Mouse (Mus musculus): ENCODE results near the gene Zfp637. TPM values are rescaled to one million over a fixed set of nuclear protein-coding genes. Genes with fewer than 3 reads are reported as not detected.
"Not testable (repeated sequence)": the region's sequence is repeated elsewhere in the genome, so short reads cannot be mapped to it uniquely, and the experiment has no call there.

Zfp637 gene
- total and polyA plus RNA-seq, 2 experiments from 2014 or later = 52.9 to 67.6 TPM

- Histone ChIP-seq H3K27ac (ENCODE audit: low read depth) (no peak overlapping the region), H3K27me3 (ENCODE audit: control insufficient read depth, insufficient read depth, low read length) (no peaks in the 10 kb centered on the region), H3K4me2 (ENCODE audit: low read depth, low read length) (peak overlapping the region; percentile 88), H3K36me3 (replicated peaks; ENCODE audit: control insufficient read depth, insufficient read depth, low read length) (no peaks in the 10 kb centered on the region), H3K9ac (replicated peaks; ENCODE audit: low read depth, low read length) (peak overlapping the region; percentile 3; the same call in 1 of the 2 replicates), H3K4me1 (ENCODE audit: control insufficient read depth, insufficient read depth) (peaks cover 6% of the 10 kb centered on the region; the same call in 1 of the 2 replicates), H3K9me3 (replicated peaks; ENCODE audit: control insufficient read depth, low read length) (no peaks in the 10 kb centered on the region), H3K4me3 (ENCODE audit: low read depth, low read length) (peak overlapping the region; percentile 52)
- DNase-seq (ENCODE audit: low spot score) = peak; percentile 20
- TF ChIP-seq CTCF (IDR thresholded peaks at IDR 0.05; ENCODE audit: low read depth) = no peak
- TF ChIP-seq EP300 (IDR thresholded peaks at IDR 0.05; ENCODE audit: low read depth) = no peak
- 2% methylated on average over 26 of the region's 26 CpGs for WGBS
- peak; percentile 51; the same call in 1 of the 2 replicates for ATAC-seq (ENCODE audit: insufficient read depth, low read depth)
These were observed 22.1 kb downstream of the Zfp637 start for GRCm38 (mm10) chr6:117862899-117863620.

- Histone ChIP-seq H3K36me3 (replicated peaks; ENCODE audit: control insufficient read depth, insufficient read depth, low read length) (no peaks in the 10 kb centered on the region), H3K9me3 (replicated peaks; ENCODE audit: control insufficient read depth, low read length) (no peaks in the 10 kb centered on the region), H3K27ac (ENCODE audit: low read depth) (no peak overlapping the region), H3K4me1 (ENCODE audit: control insufficient read depth, insufficient read depth) (peaks cover 6% of the 10 kb centered on the region; the same call in 1 of the 2 replicates), H3K9ac (replicated peaks; ENCODE audit: low read depth, low read length) (no peak overlapping the region), H3K27me3 (ENCODE audit: control insufficient read depth, insufficient read depth, low read length) (no peaks in the 10 kb centered on the region), H3K4me2 (ENCODE audit: low read depth, low read length) (no peak overlapping the region), H3K4me3 (ENCODE audit: low read depth, low read length) (peak overlapping the region; percentile 52; the same call in 1 of the 2 replicates)
- TF ChIP-seq EP300 (IDR thresholded peaks at IDR 0.05; ENCODE audit: low read depth) = no peak
- TF ChIP-seq CTCF (IDR thresholded peaks at IDR 0.05; ENCODE audit: low read depth) = no peak
- ATAC-seq (ENCODE audit: insufficient read depth, low read depth) = no peak
- whole genome bisulfite sequencing = 90% methylated on average over 8 of the region's 8 CpGs
- no peak for DNase-seq (ENCODE audit: low spot score)
These were observed 22.8 kb downstream of the Zfp637 start for GRCm38 (mm10) chr6:117863751-117864150.

- 84% methylated on average over 8 of the region's 8 CpGs for WGBS
These were observed 27.2 kb downstream of the Zfp637 start for GRCm38 (mm10) chr6:117868187-117868586.

GRCm38 (mm10) chr6:117871034-117871433 lies 30.1 kb downstream of the Zfp637 start:
- H3K9ac ChIP-seq (replicated peaks; ENCODE audit: low read depth, low read length) = no peak overlapping the region
- DNase-seq (ENCODE audit: low spot score) (no peak), ATAC-seq (ENCODE audit: insufficient read depth, low read depth) (no peak)
- no peaks in the 10 kb centered on the region for H3K9me3 ChIP-seq (replicated peaks; ENCODE audit: control insufficient read depth, low read length)
- no peak overlapping the region for H3K4me2 ChIP-seq (ENCODE audit: low read depth, low read length)
- no peaks in the 10 kb centered on the region for H3K4me1 ChIP-seq (ENCODE audit: control insufficient read depth, insufficient read depth)
- 70% methylated on average over 14 of the region's 14 CpGs for WGBS
- no peak overlapping the region for H3K4me3 ChIP-seq (ENCODE audit: low read depth, low read length)
- no peaks in the 10 kb centered on the region for H3K27me3 ChIP-seq (ENCODE audit: control insufficient read depth, insufficient read depth, low read length)
- H3K36me3 ChIP-seq (replicated peaks; ENCODE audit: control insufficient read depth, insufficient read depth, low read length) = no peaks in the 10 kb centered on the region
- no peak overlapping the region for H3K27ac ChIP-seq (ENCODE audit: low read depth)
- no peak for TF ChIP-seq EP300 (IDR thresholded peaks at IDR 0.05; ENCODE audit: low read depth)
- no peak for TF ChIP-seq CTCF (IDR thresholded peaks at IDR 0.05; ENCODE audit: low read depth)

More at GRCm38 (mm10) chr6:117868187-117868586, 27.2 kb downstream of the Zfp637 start:
- H3K27me3 ChIP-seq (ENCODE audit: control insufficient read depth, insufficient read depth, low read length) = no peaks in the 10 kb centered on the region
- ATAC-seq (ENCODE audit: insufficient read depth, low read depth) (no peak), DNase-seq (ENCODE audit: low spot score) (no peak)
- no peak overlapping the region for H3K9ac ChIP-seq (replicated peaks; ENCODE audit: low read depth, low read length)
- H3K36me3 ChIP-seq (replicated peaks; ENCODE audit: control insufficient read depth, insufficient read depth, low read length) = no peaks in the 10 kb centered on the region
- TF ChIP-seq EP300 (IDR thresholded peaks at IDR 0.05; ENCODE audit: low read depth) (no peak), CTCF (IDR thresholded peaks at IDR 0.05; ENCODE audit: low read depth) (no peak)
- no peak overlapping the region for H3K27ac ChIP-seq (ENCODE audit: low read depth)
- H3K9me3 ChIP-seq (replicated peaks; ENCODE audit: control insufficient read depth, low read length) = no peaks in the 10 kb centered on the region
- no peak overlapping the region for H3K4me2 ChIP-seq (ENCODE audit: low read depth, low read length)
- peaks cover 3% of the 10 kb centered on the region; the same call in 1 of the 2 replicates for H3K4me1 ChIP-seq (ENCODE audit: control insufficient read depth, insufficient read depth)
- H3K4me3 ChIP-seq (ENCODE audit: low read depth, low read length) = no peak overlapping the region

- H3K27me3 ChIP-seq (ENCODE audit: control insufficient read depth, insufficient read depth, low read length); DNase-seq (ENCODE audit: low spot score); H3K36me3 ChIP-seq (replicated peaks; ENCODE audit: control insufficient read depth, insufficient read depth, low read length); H3K9me3 ChIP-seq (replicated peaks; ENCODE audit: control insufficient read depth, low read length); H3K27ac ChIP-seq (ENCODE audit: low read depth); H3K4me1 ChIP-seq (ENCODE audit: control insufficient read depth, insufficient read depth); H3K4me3 ChIP-seq (ENCODE audit: low read depth, low read length); H3K9ac ChIP-seq (replicated peaks; ENCODE audit: low read depth, low read length); ATAC-seq (ENCODE audit: insufficient read depth, low read depth); H3K4me2 ChIP-seq (ENCODE audit: low read depth, low read length): not testable (repeated sequence)
- 76% methylated on average over 7 of the region's 7 CpGs for WGBS
These were observed 32.5 kb downstream of the Zfp637 start for GRCm38 (mm10) chr6:117873450-117873849.
